Mouse (Mus musculus): ENCODE data around the gene Mrps7.
A peak's percentile ranks its signal among the peaks of the same experiment; 100 is the strongest.

DNA sequence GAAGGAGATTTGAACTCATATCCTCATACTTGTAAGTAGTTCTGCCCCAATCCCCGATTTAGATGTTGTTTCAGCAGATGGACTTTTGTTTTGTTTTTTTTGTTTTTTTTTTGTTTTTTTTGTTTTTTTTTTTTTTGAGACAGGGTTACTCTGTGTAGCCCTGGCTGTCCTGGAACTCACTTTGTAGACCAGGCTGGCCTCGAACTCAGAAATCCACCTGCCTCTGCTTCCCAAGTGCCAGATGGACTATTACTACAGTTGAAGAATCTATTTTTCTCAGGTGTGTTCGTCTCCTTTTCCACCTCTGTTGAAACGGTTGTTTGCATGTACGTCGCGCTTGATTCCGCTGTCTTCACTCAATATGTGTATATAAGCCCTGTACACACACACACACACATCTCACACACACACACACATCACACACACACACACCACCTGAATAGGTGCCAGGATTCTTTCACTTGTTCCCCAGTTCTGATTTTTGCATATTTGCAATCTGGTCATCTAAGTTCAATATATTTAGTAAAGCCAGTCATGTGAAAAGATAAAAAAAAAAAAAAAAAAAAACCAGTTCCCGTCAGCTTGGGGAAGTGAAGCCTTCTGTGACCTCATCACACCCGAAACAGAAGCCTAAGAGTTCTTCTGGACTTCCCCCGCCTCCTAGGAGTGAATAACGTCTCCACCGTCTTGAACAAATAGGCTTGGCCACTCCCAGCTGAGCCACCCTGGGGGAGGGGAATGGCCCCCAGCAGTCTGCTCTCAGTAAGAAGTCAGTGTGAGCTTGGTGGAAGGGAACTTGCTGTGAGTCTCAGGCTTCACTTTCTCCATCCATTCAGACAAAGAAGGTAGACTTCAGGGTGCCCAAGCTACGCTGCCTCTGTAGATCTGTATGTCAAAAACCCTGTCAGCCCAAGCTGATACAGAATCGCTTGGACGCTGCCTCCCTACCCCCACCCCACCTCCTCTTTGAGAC is 27.1 kb downstream of the Mrps7 start:
- no peak for TF ChIP-seq CTCF (IDR thresholded peaks at IDR 0.05; ENCODE audit: control insufficient read depth, insufficient read depth, low read length)
- 0 out of 2 replicates have a peak, but pooled peaks have one; percentile 15 for TF ChIP-seq POLR2A (IDR thresholded peaks at IDR 0.05; ENCODE audit: borderline replicate concordance, control insufficient read depth, low read depth, low read length)

Data from bone marrow, adult 2 months (tissue).